Mouse (Mus musculus) retina, postnatal 7 days (tissue): ENCODE measurements around the gene Trpm8.

ENCODE experiments used
- DNase-seq: peaks from one replicate; pipeline ENCODE4 v3.0.0-alpha.2; 2012; ENCODE audit warnings: low read depth, low spot score

Gene Trpm8

GRCm38 (mm10) chr1:88432601-88433000 lies 155.1 kb downstream of the Trpm8 start:
- DNase-seq: no peak

GRCm38 (mm10) chr1:88433096-88433883 lies 155.8 kb downstream of the Trpm8 start:
- DNase-seq: no peak

DNA sequence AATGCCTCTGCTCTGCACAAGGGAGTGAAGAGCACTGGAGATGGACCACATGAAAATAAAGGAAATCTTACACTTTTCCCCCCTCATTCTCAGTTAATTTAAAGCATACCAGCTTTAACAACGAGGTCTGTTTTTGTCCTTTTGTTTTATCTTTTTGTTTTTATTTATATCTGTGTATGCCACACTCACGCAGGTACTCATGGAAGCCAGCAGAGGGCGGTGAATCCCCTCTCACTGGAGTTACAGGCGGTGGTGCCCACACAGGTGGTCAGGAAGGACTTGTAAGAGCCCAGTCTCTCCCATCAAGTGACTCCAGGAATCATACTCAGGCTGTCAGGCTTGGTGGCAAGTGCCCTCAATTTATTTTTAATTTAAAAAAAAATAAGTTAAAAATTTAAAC lies 156.6 kb downstream of the Trpm8 start:
- DNase-seq: no peak

DNA sequence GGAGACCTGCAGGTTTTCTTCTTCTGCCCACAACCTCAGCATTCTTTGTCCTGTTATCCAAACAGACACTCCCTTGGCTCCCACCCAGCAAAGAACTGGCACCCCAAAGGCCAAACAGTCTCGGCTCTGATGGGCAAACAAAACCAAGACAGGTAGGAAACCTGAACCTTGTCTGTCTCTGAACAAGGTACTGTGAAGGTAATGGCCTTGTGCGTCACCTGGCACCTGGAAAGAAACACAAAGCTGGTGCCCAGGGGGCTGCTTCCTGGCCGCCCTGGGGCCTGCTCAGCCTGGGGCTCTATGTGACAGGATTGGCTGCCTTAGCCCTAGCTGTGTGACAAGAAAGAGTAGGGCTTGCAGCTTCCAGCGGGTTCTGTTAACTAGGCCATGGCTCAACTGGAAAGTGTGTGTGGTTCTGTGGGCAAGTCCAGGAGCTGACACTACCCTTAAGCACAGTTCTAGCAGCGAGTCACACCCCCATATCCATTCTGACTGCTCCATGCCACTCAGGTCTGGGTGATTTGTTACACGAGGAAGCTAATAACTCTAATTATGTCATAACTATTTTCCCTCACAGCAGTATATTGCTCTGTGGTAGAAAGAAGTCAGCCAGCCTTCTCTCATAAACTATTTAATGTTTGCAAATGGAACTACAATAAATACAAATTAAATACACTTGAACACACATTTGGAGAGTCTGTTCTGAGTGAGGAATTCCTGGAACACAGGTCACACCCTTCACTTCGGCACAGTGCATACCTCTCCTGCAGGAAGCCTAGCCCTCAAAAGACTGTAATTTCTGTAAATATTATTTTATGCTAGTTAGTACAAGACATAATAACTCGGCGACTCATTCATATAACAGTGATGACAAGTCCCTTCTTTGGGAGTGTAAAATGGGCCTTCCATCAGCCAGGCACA lies 160.0 kb downstream of the Trpm8 start:
- DNase-seq: no peak
